In genomic region chr6:85452816-85453215, GRCm38 (mm10) we compare ENCODE assay signal across 8 mouse cellular contexts. TPM values are rescaled to one million over a fixed set of nuclear protein-coding genes. Genes with fewer than 3 reads are reported as not detected.
A peak's percentile ranks its signal among the peaks of the same experiment; 100 is the strongest.
DNase-seq lines count a peak whose midpoint lies in the region; ATAC-seq and TF ChIP-seq lines count a peak whose summit lies in the region.

No protein-coding gene starts in this region.

- peaks cover 9% of the 10 kb centered on the region for H3K4me1 ChIP-seq in thymus, adult 2 months (replicated peaks; ENCODE audit: control insufficient read depth, insufficient read depth, low read length)
- H3K4me1 ChIP-seq in hindbrain, embryonic 15.5 days (replicated peaks): peaks cover 53% of the 10 kb centered on the region
- peaks cover 45% of the 10 kb centered on the region for H3K4me1 ChIP-seq in midbrain, embryonic 16.5 days (ENCODE audit: control insufficient read depth, insufficient read depth, low read length)

- H3K27me3 ChIP-seq in thymus, adult 2 months (ENCODE audit: control insufficient read depth, insufficient read depth, low read length): no peaks in the 10 kb centered on the region
- no peaks in the 10 kb centered on the region for H3K27me3 ChIP-seq in hindbrain, embryonic 15.5 days
- H3K27me3 ChIP-seq in midbrain, embryonic 16.5 days (ENCODE audit: control insufficient read depth, insufficient read depth, low read depth, low read length): no peaks in the 10 kb centered on the region

- peak overlapping the region; percentile 97 for H3K4me2 ChIP-seq in hindbrain, embryonic 15.5 days
- H3K4me2 ChIP-seq in midbrain, embryonic 16.5 days (ENCODE audit: low read length): peak overlapping the region; percentile 79

- no peak for TF ChIP-seq POLR2A in thymus, adult 2 months (IDR thresholded peaks at IDR 0.05; ENCODE audit: control insufficient read depth, extremely low read depth, insufficient read depth, low read length, poor library complexity)

- no peak for TF ChIP-seq CTCF in thymus, adult 2 months (IDR thresholded peaks at IDR 0.05; ENCODE audit: borderline replicate concordance, control insufficient read depth, extremely low read depth, insufficient read depth, low read length, poor library complexity)

- peak overlapping the region; percentile 82; the same call in 1 of the 2 replicates for H3K4me3 ChIP-seq in thymus, adult 2 months (ENCODE audit: control insufficient read depth, insufficient read depth, low read length)
- H3K4me3 ChIP-seq in hindbrain, embryonic 15.5 days: peak overlapping the region; percentile 62
- H3K4me3 ChIP-seq in midbrain, embryonic 16.5 days (ENCODE audit: low read depth, low read length): peak overlapping the region; percentile 61

- peak overlapping the region; percentile 67 for H3K9ac ChIP-seq in hindbrain, embryonic 15.5 days
- H3K9ac ChIP-seq in midbrain, embryonic 16.5 days (ENCODE audit: low read depth, low read length): peak overlapping the region; percentile 86

- ATAC-seq in hindbrain, embryonic 15.5 days (ENCODE audit: low FRiP score, low read depth): no peak
- no peak for ATAC-seq in midbrain, embryonic 16.5 days

- H3K36me3 ChIP-seq in thymus, adult 2 months (ENCODE audit: control insufficient read depth, insufficient read depth, low read length): no peaks in the 10 kb centered on the region
- no peaks in the 10 kb centered on the region for H3K36me3 ChIP-seq in hindbrain, embryonic 15.5 days
- no peaks in the 10 kb centered on the region for H3K36me3 ChIP-seq in midbrain, embryonic 16.5 days (ENCODE audit: control insufficient read depth, insufficient read depth, low read length)

- peak; percentile 25 for DNase-seq in embryo, embryonic 10 days (ENCODE audit: low spot score)
- DNase-seq in embryo, embryonic 11 days: no peak
- DNase-seq in thymus, adult 2 months: no peak
- DNase-seq in thymus, postnatal 4 days: no peak
- DNase-seq in layer of hippocampus, adult 9-11 months: no peak
- no peak for DNase-seq in cerebellum, adult 18-20 months

- H3K27ac ChIP-seq in thymus, adult 2 months (ENCODE audit: control insufficient read depth, insufficient read depth, low read length): no peak overlapping the region; the same call in 1 of the 2 replicates
- H3K27ac ChIP-seq in hindbrain, embryonic 15.5 days (replicated peaks): peak overlapping the region; percentile 89
- H3K27ac ChIP-seq in midbrain, embryonic 16.5 days (ENCODE audit: low read length): peak overlapping the region; percentile 92

- WGBS in thymus, adult 2 months: 6% methylated on average over 7 of the region's 7 CpGs
- WGBS in hindbrain, embryonic 15.5 days: 12% methylated on average over 7 of the region's 7 CpGs
- WGBS in midbrain, embryonic 16.5 days: 14% methylated on average over 7 of the region's 7 CpGs

- no peaks in the 10 kb centered on the region for H3K9me3 ChIP-seq in hindbrain, embryonic 15.5 days
- H3K9me3 ChIP-seq in midbrain, embryonic 16.5 days (replicated peaks; ENCODE audit: control insufficient read depth, low read length, poor library complexity, severe bottlenecking): no peaks in the 10 kb centered on the region

RNA-seq across cellular contexts. Expression of gene Pradc1, which starts 1.0 kb away (rescaled TPM):
- polyA plus RNA-seq in thymus, adult 2 months (2012; rRNA removed): 41.5 and 42.6 TPM in 2 replicates
- polyA plus RNA-seq in hindbrain, embryonic 15.5 days (2015; fragmentation: Nextera tagmentation; extraction: Ambion mirVana): 31.1 and 32.0 TPM in 2 replicates
- polyA plus RNA-seq in midbrain, embryonic 16.5 days (2015; fragmentation: Nextera tagmentation; extraction: Ambion mirVana): 19.8 and 24.7 TPM in 2 replicates

RNA-seq across cellular contexts. Expression of gene Cct7, which starts 1.5 kb away (rescaled TPM):
- polyA plus RNA-seq in thymus, adult 2 months (2012; rRNA removed): 166 and 174 TPM in 2 replicates
- polyA plus RNA-seq in hindbrain, embryonic 15.5 days (2015; fragmentation: Nextera tagmentation; extraction: Ambion mirVana): 551 and 557 TPM in 2 replicates
- polyA plus RNA-seq in midbrain, embryonic 16.5 days (2015; fragmentation: Nextera tagmentation; extraction: Ambion mirVana): 573 and 593 TPM in 2 replicates

RNA-seq across cellular contexts. Expression of gene Smyd5, which starts 21.0 kb away (rescaled TPM):
- polyA plus RNA-seq in thymus, adult 2 months (2012; rRNA removed): 28.4 and 30.0 TPM in 2 replicates
- polyA plus RNA-seq in hindbrain, embryonic 15.5 days (2015; fragmentation: Nextera tagmentation; extraction: Ambion mirVana): 69.0 and 79.1 TPM in 2 replicates
- polyA plus RNA-seq in midbrain, embryonic 16.5 days (2015; fragmentation: Nextera tagmentation; extraction: Ambion mirVana): 73.3 and 78.2 TPM in 2 replicates

RNA-seq across cellular contexts. Expression of gene Noto, which starts 29.1 kb away (rescaled TPM):
- polyA plus RNA-seq in thymus, adult 2 months (2012; rRNA removed): 0.22 TPM in 1 of 2 replicates, not detected in the other
- not detected in 2 replicates for polyA plus RNA-seq in hindbrain, embryonic 15.5 days (2015; fragmentation: Nextera tagmentation; extraction: Ambion mirVana)
- not detected in 2 replicates for polyA plus RNA-seq in midbrain, embryonic 16.5 days (2015; fragmentation: Nextera tagmentation; extraction: Ambion mirVana)

RNA-seq across cellular contexts. Expression of gene Fbxo41, which starts 50.0 kb away (rescaled TPM):
- 0.03 and 0.04 TPM in 2 replicates for polyA plus RNA-seq in thymus, adult 2 months (2012; rRNA removed)
- 10.2 and 10.4 TPM in 2 replicates for polyA plus RNA-seq in hindbrain, embryonic 15.5 days (2015; fragmentation: Nextera tagmentation; extraction: Ambion mirVana)
- polyA plus RNA-seq in midbrain, embryonic 16.5 days (2015; fragmentation: Nextera tagmentation; extraction: Ambion mirVana): 11.4 and 11.7 TPM in 2 replicates
